Mouse (Mus musculus) large intestine, adult 2 months (tissue): Measurements from ENCODE around the gene Fam131a. TPM values are rescaled to one million over a fixed set of nuclear protein-coding genes. Genes with fewer than 3 reads are reported as not detected.

Experiments used
- DNase-seq: peaks from one replicate; pipeline ENCODE4 v3.0.0-alpha.2; 2012; ENCODE audit warnings: low read depth, low spot score
- WGBS: fragments of 180-500 bp; shearing (Covaris S2); methylation state at CpG from one replicate; pipeline ENCODE4 v1.1.7; 2018; 5-methylcytosine and 5-hydroxymethylcytosine counted together
- polyA plus RNA-seq: library from polyadenylated mRNA; depleted of rRNA; stranded (reverse); fragments of >200 nt; gene quantifications from 2 replicates; pipeline ENCODE4 v1.2.3, GENCODE M21; 2012

Fam131a gene
- polyA plus RNA-seq, 1 experiment = 3.8 TPM

DNA sequence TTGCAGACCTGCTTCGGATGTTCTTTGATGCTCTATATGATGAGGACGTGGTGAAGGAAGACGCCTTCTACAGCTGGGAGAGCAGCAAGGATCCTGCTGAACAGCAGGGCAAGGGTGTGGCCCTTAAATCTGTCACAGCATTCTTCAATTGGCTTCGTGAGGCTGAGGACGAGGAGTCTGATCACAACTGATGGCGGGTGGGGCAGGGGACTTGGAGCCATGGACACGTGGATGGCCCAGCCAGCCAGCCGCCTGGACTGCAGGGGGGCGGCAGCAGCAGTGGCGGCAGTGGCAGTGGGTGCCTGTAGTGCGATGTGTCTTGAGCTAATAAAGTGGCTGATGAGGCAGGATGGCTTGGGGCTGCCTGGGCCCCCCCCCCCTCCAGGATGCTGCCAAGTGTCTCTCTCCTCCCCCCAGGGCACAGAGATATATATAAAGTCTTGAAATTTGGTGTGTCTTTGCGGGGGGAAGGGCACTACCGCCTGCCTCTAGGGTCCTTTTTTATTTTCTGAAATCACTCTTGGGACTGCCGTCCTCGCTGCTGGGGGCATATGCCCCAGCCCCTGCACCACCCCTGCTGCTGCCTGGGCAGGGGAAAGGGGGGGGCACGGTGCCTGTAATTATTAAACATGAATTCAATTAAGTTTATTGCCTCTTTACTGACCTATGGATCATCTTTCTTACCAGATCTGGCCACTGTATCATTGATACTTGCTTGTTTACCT lies 638 bp upstream of the Fam131a start:
- no peak for DNase-seq
- 63% methylated on average over 16 of the region's 16 CpGs for WGBS

DNA sequence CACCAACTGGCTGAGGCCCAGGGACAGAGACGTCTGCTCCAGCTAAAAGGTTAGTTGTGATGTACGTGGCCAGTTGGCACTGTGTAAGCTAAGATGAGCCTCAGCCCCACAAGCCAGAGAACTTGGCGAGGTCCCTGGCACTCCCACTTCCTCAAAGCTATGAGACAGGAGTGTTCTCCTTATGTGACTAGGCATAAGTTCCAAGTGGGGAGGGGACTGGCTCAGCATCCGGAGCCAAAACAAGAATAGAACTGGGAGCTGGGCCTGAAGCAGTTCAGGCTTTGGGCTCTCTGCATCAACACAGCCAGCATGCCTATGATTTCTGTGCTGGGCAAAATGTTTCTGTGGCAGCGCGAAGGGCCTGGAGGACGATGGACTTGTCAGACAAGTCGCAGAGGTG lies 1.7 kb downstream of the Fam131a start:
- DNase-seq = no peak
- WGBS = 58% methylated on average over 8 of the region's 8 CpGs

DNA sequence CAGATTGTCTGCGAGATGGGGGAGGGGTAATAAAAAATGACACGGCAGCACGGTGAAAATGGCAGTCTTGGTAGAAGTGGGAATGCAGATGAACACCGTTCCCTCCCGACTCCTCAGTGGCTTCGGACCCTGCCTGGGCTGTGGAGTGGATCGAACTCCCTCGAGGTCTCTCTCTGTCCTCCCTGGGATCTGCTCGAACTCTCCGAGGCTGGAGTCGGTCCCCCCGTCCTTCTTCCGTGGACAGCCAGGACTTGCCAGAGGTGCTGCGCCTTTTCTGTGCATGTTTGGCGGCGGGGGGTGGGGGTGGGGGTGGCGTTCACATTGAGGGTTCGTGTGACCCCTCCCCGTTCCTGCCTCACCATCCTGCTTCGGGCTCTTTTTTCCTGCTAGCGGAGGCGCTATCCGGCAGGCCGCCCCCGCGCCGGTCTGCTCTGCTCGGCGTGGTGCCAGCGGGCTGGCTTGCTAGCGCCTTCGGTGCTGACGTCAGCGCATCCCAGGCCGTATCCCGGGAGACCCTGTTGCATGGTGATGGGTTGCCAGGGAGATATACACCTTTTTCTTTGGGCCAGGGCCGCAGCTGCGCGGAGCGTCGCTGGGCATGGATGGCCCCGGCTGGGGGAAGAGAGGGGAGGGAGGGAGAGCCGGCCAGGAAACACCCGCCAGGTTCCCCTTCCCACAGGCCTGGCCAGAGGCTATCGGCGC lies 2.7 kb downstream of the Fam131a start:
- 8% methylated on average over 46 of the region's 46 CpGs for WGBS
- DNase-seq = no peak

DNA sequence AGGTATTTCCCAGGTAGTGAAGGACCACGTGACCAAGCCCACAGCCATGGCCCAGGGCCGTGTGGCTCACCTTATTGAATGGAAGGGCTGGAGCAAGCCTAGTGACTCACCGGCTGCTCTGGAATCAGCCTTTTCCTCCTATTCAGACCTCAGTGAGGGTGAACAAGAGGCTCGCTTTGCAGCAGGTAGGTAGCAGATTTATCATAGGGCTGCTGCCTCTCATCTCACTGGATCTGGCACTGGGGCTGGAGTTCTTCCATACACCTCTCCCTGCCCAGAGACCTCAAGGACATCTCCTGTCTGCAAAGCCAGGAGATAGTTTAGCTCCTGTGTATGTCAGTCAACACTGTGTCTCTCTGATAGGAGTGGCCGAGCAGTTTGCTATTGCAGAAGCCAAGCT lies 6.2 kb downstream of the Fam131a start:
- WGBS = 72% methylated on average over 5 of the region's 5 CpGs
- no peak for DNase-seq

DNA sequence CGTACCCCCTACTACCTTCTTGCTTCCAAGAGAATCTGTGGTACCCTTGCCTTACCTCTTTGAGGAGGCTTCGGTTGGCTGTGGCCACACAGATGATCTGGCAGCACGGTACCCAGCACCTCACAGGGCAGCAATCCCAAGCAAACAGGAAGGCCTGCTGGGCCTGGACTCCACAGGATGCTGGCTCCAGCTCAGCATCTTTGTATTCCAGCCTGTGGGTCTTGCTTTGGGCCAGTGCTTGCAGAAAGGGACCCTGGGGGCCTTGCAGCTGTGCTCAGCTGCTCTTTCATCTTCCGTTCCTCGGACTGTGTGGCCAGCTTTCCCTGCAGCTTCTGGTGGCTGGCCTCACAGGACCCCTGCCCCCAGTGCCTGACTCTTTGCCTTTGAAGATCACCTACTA lies 7.0 kb downstream of the Fam131a start:
- no peak for DNase-seq
- WGBS = 70% methylated on average over 5 of the region's 5 CpGs

DNA sequence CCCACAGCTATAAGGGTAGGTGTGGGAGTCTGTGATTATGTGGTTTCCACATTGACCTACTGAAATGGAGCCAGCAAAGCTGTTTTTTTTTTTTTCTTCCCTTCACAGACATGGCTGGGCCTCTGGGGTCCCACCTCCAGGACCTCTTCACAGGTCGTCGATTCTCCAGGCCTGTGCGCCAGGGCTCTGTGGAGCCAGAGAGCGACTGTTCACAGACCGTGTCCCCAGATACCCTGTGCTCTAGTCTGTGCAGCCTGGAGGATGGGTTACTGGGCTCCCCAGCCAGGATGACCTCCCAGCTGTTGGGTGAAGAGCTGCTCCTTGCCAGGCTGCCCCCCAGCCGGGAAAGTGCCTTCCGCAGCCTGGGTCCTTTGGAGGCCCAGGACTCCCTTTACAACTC lies 8.3 kb downstream of the Fam131a start:
- WGBS = 73% methylated on average over 7 of the region's 7 CpGs

DNA sequence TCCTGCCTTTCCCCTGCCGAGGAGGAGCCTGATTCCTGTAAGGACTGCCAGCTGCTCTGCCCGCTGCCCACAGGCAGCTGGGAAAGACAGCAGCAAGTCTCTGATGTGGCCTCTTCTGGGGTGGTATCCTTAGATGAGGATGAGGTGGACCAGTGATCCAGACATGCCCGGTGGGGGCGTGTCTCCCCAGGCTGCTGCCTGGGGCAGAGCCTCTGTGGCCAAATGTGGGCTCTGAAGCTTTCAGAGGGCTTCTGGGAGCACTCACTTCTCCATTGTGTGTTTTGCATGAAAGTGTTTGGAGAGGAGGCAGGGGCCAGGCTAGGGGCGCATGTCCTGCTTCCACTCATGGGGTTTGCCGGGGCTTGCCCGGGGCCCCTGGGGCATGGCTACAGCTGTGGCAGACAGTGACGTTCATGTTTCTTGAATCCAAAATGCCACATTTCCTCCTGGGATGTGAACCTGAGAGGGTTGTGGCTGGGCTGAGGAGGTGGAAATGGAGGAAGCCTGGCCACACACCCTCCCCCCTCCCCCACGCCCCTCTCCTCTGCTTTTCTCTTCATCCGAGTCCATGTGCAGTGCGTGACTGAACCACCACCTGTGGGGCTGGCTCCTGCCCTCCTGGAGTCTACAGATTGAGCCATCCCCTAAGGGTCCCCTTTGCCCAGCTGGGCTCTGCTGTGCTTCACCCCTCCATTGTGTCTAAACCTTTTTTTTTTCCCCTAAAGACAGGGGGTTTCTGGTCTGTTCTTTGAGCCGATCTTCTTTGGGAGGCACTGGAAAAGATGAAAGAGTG lies 8.9 kb downstream of the Fam131a start:
- 65% methylated on average over 12 of the region's 12 CpGs for WGBS
- DNase-seq = no peak

More for the DNA sequence above, 8.3 kb downstream of the Fam131a start:
- DNase-seq = no peak

DNA sequence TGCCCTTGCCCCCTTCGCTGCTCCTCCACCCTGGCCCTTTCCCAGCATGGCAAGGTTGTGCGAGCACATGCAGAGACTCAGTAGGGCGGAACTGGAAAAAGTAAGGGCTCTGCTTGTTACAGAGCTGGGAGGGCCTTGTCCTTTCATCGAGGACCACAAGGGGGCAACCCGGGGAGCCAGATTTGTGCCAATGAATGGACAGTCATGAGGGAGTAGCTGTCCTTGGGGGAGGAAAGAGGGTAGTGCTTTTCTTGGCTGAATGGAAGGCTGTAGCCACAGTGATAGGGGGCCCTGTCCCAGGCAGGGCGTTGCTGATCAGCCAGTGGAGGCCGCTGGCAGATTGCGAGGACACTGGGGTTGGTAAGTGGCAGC lies 9.5 kb downstream of the Fam131a start:
- DNase-seq = no peak
- WGBS = 31% methylated on average over 8 of the region's 8 CpGs

DNA sequence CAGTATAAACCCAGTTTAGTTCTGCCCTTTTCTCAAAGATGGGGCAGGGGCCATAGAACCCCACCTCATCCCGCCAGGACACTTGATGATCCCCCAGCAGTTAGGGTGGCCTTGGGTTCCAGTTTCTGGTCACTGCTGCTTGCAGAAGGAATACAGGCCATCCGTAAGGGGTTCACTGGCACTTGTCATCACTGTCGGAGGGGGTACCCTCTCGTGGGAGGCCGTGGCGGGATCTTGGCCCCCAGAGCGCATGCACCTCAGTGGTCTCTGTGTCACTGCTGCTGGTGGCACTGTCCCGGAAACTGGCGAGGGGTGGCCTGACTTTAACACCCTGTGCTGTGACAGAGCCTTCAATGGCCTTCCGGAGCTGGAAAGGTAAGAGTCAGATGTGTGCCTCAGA lies 10.0 kb downstream of the Fam131a start:
- WGBS = 98% methylated on average over 10 of the region's 10 CpGs
- DNase-seq = no peak

DNA sequence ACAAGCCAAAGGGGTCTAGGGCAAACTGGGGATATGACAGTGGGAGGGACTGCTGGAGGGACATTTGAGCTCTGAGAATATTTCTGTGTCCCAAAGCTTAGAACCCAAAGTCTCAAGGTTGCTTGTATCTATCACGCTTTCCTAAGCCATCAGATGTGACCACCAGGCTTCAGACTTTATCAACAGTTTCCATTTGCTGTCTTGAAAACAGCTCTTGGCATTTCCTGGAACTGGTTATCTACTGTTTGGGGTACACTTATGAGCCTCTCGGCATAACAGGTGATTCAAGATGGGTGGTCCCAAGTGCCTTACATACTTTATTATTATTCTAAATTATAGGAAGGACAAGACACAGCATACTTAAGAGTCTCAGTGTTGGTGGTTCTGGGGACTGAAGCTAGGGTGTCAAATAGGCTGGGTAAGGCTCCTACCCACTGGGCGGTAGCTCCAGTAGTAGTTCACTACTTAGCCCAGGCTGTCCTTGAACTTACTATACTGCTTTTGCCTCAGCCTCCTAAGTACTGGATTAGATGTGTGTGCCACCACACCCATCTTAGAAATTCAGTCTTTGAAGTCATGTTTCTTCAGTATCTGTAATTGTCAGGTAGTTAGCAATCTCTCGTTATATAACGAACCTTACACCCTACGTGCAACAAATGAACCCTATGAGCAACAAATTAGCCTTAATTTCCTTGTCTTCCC lies 10.8 kb downstream of the Fam131a start:
- 84% methylated on average over 6 of the region's 6 CpGs for WGBS
- no peak for DNase-seq

DNA sequence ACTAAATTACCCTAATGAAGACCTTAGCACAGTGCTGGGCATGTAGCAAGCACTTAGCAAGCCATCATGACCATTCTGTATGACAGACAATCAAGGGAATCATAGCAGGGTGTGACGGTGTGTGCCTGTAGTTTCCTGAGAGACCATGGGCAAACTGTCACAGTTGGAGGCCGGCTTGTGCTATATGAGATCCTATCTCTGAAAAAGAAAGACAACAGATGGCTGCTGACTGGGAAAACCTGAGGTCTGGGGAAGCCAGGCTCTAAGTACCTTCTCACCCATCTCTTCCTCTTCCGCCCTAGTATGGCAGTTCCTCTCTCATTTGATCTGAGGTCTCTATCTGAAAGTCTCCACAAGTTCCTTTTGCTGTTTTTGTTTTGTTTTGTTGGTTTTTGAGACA lies 12.7 kb downstream of the Fam131a start:
- WGBS = 83% methylated on average over 3 of the region's 3 CpGs
- no peak for DNase-seq

DNA sequence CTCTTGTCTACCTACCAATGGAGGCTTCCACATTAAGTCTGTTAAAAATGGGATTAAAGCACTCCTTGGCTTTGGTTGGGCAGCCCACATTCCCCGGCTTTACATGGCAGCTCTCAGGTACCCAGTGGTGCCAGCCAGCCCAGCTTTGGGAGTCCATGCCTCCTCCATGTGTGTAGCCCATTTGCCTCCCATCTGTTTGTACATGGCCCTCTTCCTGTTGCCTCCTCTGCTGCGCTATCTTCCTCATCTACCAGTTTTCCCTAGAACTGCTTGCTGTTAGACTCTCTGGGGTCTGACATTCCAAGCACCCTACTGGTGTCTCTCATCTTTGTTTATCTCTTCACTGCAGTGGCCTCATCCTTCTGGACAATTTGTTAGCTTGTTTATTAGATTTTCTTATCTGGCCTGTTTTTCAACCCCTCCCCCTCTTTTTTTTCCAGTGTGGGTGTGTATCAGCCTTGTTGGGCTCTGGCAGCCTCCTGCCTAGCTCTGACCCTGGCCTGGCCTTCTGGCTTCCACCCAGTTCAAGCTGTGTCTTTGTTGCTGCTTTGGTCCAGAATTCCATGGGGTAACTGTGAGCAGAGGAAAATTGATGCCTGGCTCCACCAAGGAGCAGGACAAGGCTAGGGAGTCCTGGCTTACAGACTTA lies 13.5 kb downstream of the Fam131a start:
- no peak for DNase-seq
- 88% methylated on average over 2 of the region's 2 CpGs for WGBS

DNA sequence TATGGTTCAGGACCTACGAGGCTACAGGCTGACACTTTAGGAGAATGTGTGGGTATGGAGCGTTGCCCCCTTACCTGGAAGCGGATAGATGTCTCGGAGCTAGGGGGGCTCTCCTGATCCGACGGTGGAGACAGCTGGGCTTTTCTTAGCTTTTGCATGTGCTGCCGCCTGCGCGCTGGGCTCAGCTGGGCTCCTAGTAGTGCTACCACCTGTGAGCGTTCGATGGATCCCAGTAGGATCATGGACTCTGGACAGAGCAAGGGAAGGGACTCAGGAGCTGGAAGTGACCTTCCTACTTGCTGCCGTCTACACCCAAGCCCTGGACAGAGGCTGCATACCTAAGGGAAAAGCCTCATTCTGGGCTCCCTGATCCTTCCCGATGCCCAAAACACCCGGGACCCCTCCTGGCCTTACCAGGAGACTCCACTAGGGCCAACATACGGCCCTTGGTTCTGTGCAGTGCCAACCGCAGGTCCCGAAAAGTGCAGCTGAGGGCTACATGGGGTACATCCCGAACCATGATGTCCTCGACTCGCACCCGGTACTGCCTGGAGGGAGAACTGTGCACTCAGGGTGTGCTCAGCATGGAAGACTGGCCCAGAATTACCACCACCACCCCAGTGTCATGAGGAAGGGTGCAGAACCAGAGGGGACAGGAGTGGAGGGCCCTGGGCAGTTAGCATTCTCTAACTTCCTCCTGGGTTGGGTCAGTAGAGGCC lies 15.3 kb downstream of the Fam131a start:
- 96% methylated on average over 21 of the region's 21 CpGs for WGBS
- no peak for DNase-seq

DNA sequence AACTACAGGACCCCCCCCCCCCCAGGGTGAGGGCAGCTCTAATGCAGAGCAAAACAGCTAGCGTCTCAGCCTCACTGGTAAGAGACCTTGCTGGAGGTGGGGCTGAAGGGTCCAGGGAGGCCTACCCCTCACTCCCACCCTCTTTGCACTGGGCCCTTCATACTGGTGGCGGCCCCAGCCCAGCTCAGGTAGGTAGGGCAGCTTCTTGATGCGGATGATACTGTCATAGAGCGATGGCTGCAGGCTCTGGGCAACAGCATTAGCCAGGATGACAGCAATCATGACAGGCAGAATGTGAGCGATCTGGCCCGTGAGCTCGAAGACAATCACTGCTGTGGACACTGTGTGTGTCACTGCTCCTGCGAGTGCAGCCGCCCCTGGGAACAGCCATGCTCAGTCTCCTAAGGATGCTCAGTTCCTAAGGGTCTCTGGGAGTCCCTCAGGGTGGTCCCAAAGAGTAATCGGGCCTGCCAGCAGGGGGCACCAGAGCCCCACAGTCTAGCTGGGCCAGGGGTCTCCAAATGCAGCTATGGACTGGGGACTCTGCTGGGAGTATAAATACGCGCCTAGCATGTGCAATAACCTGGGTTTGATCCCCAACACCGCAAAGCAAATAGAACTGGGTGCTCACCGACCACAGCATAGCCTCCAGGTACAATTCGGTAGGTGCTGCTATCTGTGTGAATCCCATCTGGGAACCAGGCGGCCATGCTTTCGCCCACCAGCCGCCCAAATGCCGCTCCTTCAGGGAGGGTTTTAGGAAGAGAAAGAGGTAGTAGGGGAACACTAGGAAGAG lies 16.1 kb downstream of the Fam131a start:
- WGBS = 82% methylated on average over 19 of the region's 19 CpGs
- DNase-seq = no peak

DNA sequence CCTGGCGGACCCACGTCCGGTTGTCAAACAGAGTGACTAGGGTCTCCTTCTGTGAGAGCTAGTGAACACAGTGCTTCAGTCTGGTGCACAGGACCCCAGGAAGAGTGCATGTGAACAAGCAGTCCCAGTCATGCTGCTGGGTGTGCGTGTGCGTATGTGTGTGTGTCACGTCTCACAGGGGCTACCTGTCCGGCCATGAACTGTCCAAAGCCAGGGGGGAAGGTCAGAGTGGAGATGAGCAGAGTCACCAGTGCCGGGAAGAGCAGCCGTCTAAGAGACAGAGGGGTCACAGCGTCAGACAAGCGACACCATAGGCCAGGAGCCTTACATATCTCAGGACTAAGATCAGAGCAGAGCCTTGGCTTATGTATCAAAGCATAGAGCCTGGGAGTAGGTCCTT lies 17.3 kb downstream of the Fam131a start:
- WGBS = 93% methylated on average over 11 of the region's 11 CpGs
- DNase-seq = no peak

DNA sequence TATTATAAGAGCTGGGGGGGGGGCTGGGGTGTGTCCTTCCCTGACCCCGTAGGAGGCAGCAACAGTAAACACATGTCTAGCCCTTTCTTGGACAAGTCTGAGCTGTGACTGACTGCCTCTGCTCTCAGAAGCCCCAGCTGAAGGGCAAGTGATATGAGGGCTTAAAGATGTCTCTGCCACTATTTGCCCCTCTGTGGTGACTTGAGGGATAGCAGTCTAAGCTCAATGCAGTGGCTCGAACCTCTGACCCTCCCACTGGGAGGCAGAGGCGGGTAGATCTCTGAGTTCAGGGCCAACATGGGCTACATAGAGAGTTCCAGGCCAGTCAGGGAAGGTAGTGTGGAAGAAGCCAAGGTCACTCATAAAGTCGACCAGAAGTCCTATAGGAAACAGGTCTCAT lies 17.8 kb downstream of the Fam131a start:
- WGBS = 73% methylated on average over 4 of the region's 4 CpGs

DNA sequence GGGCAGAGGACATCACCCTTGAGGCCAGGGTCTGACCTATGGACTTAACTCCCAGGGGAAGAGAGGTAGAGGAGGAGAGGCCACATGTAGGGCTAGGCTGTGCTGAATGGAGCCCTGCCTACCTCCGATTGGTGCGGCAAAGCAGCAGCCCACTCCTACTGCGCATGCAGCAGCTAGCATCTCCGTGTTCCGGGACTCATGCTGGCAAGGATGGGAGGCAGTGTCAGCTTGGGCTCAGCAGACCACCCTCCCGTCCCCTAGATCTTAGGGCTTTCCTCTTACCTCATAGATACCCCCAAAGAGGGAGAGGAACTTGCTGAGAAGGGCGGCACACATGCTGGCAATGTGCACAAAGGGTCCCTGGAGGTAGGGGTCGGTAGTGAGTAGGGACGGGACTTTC lies 19.1 kb downstream of the Fam131a start:
- WGBS = 87% methylated on average over 9 of the region's 9 CpGs
- DNase-seq = no peak

More for the DNA sequence above, 17.8 kb downstream of the Fam131a start:
- no peak for DNase-seq

DNA sequence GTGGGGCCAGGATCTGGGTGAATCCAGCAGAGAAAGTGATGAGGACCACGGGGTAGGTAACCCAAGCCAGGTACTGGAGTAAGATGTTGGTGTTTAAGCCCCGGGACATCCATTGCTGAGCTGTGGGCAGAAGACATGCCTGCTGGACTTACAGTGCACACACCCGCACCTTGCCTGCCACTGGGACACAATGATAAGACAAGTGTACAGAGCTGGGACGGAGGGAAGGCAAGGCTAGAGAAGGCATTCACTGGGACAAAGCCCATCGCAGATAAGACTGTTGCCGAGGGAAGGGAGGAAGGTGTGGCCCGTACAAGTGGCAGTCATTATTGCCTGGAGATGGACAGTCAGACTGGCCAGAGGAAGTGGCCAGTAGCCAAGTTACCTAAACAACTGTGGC lies 19.8 kb downstream of the Fam131a start:
- DNase-seq = no peak
- 75% methylated on average over 7 of the region's 7 CpGs for WGBS
